Mouse (Mus musculus): ENCODE measurements at regions not wholly inside any gene's neighbourhood (a gene's known extent, or its start where the extent isn't known, plus 50 kb on each side); places are given as distances from the start of the nearest gene placed in this dataset.
"Not testable (repeated sequence)": the region's sequence is repeated elsewhere in the genome, so short reads cannot be mapped to it uniquely, and the experiment has no call there.

DNA sequence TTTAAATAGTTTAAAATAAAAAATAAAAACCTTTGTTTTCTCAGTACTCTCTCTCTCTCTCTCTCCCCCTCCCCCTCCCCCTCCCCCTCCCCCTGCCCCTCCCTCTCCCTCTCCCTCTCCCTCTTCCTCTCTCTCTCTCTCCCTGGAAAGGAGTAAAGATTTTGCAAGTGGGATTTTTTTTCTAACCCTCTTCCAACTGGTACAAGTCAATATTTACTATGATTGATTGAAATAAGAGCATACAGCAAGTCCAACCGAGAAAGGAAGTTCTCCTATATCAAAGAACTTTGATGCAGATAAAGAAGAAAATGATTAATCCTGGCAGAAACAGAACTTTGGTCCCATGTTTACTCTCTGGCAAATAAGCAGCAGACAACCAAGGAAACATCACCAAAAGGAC is 89.0 kb upstream of the Reln start:
- no peak for DNase-seq (ENCODE audit: low read depth, low spot score)

GRCm38 (mm10) chr5:22431721-22432120 is 87.2 kb upstream of the Reln start:
- DNase-seq (ENCODE audit: low read depth, low spot score) = no peak

DNA sequence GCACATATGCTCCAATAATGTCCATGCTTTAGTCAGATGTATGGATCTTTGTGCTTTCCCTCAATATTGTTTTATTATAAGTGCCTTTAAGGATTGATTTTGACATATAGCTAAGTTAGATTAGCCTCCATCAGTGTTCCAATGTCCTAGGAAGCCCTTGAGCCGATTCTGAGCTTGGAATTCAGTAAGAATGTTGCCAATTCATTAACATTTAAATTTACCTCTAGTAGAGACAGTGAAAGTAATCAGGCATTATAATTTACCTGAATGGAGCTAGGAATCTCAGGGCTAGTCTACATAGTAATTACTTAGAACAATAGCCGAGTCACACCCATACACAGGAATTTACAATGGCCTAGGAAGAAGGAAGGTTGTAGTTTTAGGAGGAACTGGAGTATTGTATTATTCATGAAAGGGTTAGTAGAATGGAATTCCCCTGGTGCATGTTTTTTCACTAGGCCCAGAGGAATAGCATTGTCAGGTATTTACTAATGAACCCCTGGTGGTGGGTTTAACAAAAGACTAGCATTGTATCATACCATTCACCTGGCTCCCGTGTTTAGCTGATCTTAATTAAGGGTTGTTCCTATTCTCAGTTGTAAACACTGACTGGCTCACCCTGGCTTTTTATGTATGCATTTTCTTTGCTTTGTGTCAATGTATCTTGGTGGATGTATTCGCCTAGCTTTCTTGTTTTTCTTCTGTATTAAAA is 81.4 kb upstream of the Reln start:
- not testable (repeated sequence) for DNase-seq (ENCODE audit: low read depth, low spot score)

- DNase-seq (ENCODE audit: low read depth, low spot score) = no peak
These were observed 71.5 kb upstream of the Reln start for GRCm38 (mm10) chr5:22415957-22416356.

- DNase-seq (ENCODE audit: low read depth, low spot score) = peak; percentile 5
These were observed 54.6 kb upstream of the Reln start for GRCm38 (mm10) chr5:22399134-22399533.
